Mouse (Mus musculus): Measurements from ENCODE around the gene Ppp1r21. TPM values are rescaled to one million over a fixed set of nuclear protein-coding genes. Genes with fewer than 3 reads are reported as not detected.

Ppp1r21 gene
- polyA plus RNA-seq, 1 experiment: 31.2 TPM

DNA sequence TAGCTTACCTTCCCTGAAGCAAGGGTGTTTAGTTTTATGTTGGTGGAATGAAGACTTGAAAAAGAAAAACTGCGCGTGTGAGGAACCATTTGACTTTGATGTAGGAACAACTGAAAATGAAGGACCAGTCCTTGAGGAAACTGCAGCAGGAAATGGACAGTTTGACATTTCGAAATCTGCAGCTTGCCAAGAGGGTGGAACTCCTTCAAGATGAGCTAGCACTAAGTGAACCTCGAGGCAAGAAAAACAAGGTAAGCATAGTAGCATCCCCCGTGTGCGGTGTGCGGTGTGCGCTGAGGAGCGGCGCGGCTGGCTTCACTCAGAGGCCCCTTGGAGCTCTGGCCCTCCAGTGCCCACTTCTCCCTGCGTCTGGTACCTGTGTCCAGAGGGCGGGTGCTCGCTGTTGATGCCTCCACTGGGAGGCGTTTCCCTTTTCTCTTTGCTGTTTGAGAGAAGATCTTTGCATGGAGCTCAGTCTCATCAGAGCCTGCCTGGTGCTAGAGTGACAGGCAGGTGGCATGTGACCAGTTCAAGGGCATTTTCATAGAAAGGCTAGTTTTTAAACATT, 15.4 kb downstream of the Ppp1r21 start:
- no peaks in the 10 kb centered on the region for H3K4me1 ChIP-seq (ENCODE audit: control insufficient read depth, insufficient read depth, low read length)
- 69% methylated on average over 15 of the region's 15 CpGs for WGBS
- no peak for DNase-seq
- no peak overlapping the region for H3K4me3 ChIP-seq (replicated peaks; ENCODE audit: extremely low read depth, low read depth, low read length)
- no peak for TF ChIP-seq POLR2A (IDR thresholded peaks at IDR 0.05; ENCODE audit: borderline replicate concordance, extremely low read depth, low read depth, low read length)
- TF ChIP-seq CTCF (IDR thresholded peaks at IDR 0.05; ENCODE audit: insufficient read depth, low read length): no peak

DNA sequence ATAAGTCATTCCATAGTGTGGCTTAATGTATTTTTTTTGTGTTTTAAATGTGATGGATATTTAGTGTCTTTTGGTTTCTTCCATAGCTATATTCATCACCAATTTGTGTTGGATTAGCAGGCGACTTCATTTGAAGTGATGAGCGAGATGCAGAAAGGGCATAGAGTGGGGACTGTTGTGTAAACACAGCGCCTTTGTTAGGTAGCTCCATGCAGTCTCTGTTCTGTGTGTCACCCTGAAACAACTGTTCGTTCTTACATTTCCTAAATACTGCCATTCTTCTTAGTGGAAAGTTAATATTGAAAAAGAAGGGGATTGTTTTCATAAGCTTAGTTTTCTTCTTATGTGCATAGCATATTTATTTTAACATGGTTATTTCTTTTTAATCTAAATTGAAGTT, 16.8 kb downstream of the Ppp1r21 start:
- DNase-seq: no peak
- Histone ChIP-seq H3K4me3 (replicated peaks; ENCODE audit: extremely low read depth, low read depth, low read length) (no peak overlapping the region), H3K4me1 (ENCODE audit: control insufficient read depth, insufficient read depth, low read length) (no peaks in the 10 kb centered on the region; the same call in 1 of the 2 replicates)
- TF ChIP-seq CTCF (IDR thresholded peaks at IDR 0.05; ENCODE audit: insufficient read depth, low read length) (no peak), POLR2A (IDR thresholded peaks at IDR 0.05; ENCODE audit: borderline replicate concordance, extremely low read depth, low read depth, low read length) (no peak)
- 92% methylated on average over 4 of the region's 4 CpGs for WGBS

DNA sequence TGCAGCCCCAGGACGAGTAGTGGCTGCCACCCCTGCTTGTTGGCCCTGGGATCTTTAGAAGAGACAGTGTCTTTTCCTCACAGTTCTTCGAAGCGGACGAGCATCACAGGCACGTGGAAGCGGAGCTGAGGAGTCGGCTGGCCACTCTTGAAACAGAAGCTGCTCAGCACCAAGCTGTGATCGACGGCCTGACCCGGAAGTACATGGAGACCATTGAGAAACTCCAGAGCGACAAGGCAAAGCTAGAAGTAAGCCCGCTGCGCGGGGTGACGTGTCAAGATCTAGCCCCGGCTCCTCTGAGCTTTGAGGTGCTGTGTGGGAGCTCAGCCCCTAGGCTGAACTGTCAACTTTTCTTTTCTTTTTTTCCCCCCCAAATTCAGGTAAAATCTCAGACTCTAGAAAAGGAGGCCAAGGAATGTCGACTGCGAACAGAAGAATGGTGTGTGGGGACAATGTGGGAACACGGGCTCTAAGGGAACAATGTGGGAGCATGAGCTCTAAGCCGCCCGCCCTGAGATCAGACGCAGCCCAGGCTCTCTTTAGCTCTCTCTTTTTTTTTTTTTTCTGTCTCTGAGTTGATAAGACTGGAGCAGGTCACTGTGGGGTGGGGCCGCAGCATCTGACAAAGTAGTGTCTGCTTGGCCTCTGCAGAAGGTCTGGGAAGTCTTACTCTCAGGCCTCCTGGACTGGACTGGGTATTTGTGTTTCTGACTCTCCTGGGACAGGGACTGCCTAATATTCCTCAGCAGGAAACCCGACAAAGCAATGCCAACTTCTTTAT, 19.7 kb downstream of the Ppp1r21 start:
- no peak overlapping the region for H3K4me3 ChIP-seq (replicated peaks; ENCODE audit: extremely low read depth, low read depth, low read length)
- H3K4me1 ChIP-seq (ENCODE audit: control insufficient read depth, insufficient read depth, low read length): no peaks in the 10 kb centered on the region; the same call in 1 of the 2 replicates
- 85% methylated on average over 24 of the region's 24 CpGs for WGBS
- TF ChIP-seq CTCF (IDR thresholded peaks at IDR 0.05; ENCODE audit: insufficient read depth, low read length): no peak
- TF ChIP-seq POLR2A (IDR thresholded peaks at IDR 0.05; ENCODE audit: borderline replicate concordance, extremely low read depth, low read depth, low read length): no peak
- DNase-seq: no peak

DNA sequence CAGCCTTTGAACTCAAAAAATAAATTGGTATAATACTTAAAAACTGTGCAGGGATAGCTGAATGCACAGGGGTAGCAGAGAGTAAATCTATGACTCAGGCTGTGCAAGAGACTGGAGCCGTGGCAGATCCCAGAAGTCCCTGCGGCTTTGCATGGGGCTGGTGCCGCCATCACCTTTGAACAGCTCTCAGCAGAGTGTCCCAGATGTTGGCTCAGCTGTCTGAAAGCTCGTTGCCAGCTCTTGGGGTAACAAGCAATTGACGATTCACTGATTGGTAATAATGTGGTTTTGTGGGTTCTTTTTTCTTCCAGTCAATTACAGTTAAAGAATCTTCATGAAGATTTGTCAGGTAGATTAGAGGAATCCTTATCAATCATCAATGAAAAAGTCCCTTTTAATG, 20.4 kb downstream of the Ppp1r21 start:
- no peak for TF ChIP-seq CTCF (IDR thresholded peaks at IDR 0.05; ENCODE audit: insufficient read depth, low read length)
- no peak for TF ChIP-seq POLR2A (IDR thresholded peaks at IDR 0.05; ENCODE audit: borderline replicate concordance, extremely low read depth, low read depth, low read length)
- WGBS: 78% methylated on average over 5 of the region's 5 CpGs
- H3K4me1 ChIP-seq (ENCODE audit: control insufficient read depth, insufficient read depth, low read length): no peaks in the 10 kb centered on the region; the same call in 1 of the 2 replicates
- DNase-seq: no peak
- no peak overlapping the region for H3K4me3 ChIP-seq (replicated peaks; ENCODE audit: extremely low read depth, low read depth, low read length)

DNA sequence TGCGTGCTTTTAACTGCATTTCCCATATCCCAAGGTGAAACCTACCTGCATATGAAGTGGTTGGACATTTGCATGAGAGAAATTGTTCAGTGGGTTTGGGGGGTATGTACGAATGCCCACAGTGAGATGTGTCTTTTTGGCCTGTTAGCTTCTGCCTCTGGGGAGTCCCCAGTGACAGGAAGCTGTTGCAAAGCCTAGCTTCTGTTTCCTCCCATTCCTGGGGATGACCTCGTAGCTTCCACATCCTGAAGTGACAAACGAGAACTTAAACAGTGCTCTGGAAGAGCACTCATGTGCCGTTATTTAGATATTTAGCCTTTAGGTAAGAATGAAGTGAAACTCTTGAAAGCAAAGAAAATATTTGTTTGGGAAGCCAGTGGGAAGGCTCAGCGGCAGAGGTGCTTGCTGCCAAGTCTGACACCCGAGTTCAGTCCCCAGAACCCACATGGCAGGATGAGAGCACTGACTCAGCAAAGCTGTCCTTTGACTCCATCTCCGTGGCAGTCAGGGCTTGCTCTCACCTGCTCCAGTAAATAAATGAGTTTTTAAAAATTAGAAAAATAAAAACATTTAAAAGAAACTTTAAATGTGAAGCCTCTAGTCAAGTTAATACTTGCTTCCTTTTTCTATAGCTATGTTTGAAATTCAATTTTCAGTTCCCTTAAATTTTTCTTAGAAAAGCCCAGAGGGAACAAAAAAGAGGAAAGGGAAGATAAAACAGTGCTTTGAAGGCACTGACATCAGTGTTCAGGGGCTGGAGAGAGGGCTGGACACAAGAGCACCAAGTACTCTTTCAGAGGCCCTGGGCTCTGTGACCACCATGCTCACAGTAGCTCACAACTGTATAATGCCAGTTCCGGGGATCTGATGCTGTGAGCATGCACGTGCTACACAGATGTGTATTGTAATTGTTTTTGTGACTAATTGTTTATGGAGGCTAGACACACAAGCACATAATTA, 21.3 kb downstream of the Ppp1r21 start:
- no peaks in the 10 kb centered on the region; the same call in 1 of the 2 replicates for H3K4me1 ChIP-seq (ENCODE audit: control insufficient read depth, insufficient read depth, low read length)
- 34% methylated on average over 10 of the region's 10 CpGs for WGBS
- H3K4me3 ChIP-seq (replicated peaks; ENCODE audit: extremely low read depth, low read depth, low read length): no peak overlapping the region
- no peak for TF ChIP-seq POLR2A (IDR thresholded peaks at IDR 0.05; ENCODE audit: borderline replicate concordance, extremely low read depth, low read depth, low read length)
- TF ChIP-seq CTCF (IDR thresholded peaks at IDR 0.05; ENCODE audit: insufficient read depth, low read length): no peak
- no peak for DNase-seq

DNA sequence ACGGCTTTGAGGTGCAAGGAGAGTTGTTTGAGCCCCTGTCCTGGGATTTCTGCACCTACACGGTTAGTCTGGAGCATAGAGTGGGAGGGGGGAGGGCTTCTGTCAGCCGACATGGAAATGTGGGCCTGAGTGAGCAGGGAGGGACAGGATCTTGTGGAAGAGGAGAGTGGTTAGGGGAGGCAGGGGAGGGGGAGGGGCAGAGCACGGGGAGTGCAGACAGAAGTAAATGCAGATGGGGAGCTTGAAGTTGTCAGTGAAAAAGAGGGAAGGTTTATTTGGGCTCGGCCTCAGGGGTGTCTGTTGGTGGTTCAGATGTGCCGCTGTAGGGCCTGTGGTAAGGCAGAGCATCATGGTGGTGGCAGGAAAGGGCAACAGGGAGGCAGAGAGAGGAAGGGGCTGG, 22.6 kb downstream of the Ppp1r21 start:
- DNase-seq: no peak
- no peak for TF ChIP-seq POLR2A (IDR thresholded peaks at IDR 0.05; ENCODE audit: borderline replicate concordance, extremely low read depth, low read depth, low read length)
- no peak for TF ChIP-seq CTCF (IDR thresholded peaks at IDR 0.05; ENCODE audit: insufficient read depth, low read length)
- Histone ChIP-seq H3K4me3 (replicated peaks; ENCODE audit: extremely low read depth, low read depth, low read length) (no peak overlapping the region), H3K4me1 (ENCODE audit: control insufficient read depth, insufficient read depth, low read length) (no peaks in the 10 kb centered on the region; the same call in 1 of the 2 replicates)
- WGBS: 56% methylated on average over 6 of the region's 6 CpGs

DNA sequence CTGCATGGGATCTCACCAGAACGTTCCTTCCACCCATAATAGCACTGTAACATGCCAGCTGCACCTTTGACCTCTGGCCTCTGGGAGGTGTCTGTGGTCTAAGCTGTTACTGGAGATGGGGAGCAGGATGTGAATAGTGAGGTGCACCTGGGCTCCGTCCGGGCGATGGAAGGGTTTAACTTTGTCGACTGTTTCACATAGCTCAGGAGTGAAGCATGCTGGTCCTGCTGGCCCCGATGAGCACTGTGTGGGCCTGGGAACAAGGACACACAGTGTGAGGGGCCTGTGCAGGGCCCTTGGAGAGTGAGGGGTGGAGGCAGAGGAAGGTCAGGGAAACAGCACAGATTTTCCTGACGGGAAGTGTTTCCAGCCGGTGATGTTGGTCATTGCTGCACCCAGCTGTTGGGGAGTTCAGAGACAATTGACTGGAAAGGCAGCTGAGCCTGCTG, 23.1 kb downstream of the Ppp1r21 start:
- Histone ChIP-seq H3K4me1 (ENCODE audit: control insufficient read depth, insufficient read depth, low read length) (no peaks in the 10 kb centered on the region; the same call in 1 of the 2 replicates), H3K4me3 (replicated peaks; ENCODE audit: extremely low read depth, low read depth, low read length) (no peak overlapping the region)
- TF ChIP-seq POLR2A (IDR thresholded peaks at IDR 0.05; ENCODE audit: borderline replicate concordance, extremely low read depth, low read depth, low read length) (no peak), CTCF (IDR thresholded peaks at IDR 0.05; ENCODE audit: insufficient read depth, low read length) (no peak)
- WGBS: 45% methylated on average over 8 of the region's 8 CpGs
- no peak for DNase-seq

DNA sequence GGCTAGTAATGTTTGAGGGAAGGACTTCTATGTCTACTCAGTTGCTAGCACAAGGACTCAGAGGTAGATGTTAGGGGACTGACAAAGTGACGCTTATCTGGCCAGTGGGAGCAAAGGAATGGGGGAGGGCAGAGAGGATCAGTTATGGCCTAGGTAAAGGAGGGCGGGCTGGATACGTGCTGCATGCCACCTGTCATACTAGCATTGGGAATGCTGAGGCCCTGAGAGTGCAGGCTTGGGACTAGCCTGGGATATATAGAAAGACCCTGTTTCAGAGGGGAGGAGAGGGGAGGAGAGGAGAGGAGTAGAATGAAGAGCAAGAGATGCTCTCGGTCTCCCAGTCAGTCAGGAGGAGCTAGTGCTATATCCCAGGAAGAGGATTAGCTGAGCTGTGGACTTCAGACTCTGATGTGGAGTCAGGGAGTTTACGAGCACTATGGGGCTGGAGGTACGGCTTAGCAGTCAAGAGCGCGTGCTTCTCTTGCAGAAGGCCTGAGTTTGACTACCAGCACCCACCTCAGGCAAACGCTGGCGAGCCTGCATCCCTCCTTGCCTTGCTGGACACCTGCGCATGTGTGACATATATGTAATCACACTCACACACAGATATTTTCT, 23.7 kb downstream of the Ppp1r21 start:
- WGBS: 92% methylated on average over 11 of the region's 11 CpGs
- H3K4me1 ChIP-seq (ENCODE audit: control insufficient read depth, insufficient read depth, low read length): no peaks in the 10 kb centered on the region; the same call in 1 of the 2 replicates
- DNase-seq: no peak

DNA sequence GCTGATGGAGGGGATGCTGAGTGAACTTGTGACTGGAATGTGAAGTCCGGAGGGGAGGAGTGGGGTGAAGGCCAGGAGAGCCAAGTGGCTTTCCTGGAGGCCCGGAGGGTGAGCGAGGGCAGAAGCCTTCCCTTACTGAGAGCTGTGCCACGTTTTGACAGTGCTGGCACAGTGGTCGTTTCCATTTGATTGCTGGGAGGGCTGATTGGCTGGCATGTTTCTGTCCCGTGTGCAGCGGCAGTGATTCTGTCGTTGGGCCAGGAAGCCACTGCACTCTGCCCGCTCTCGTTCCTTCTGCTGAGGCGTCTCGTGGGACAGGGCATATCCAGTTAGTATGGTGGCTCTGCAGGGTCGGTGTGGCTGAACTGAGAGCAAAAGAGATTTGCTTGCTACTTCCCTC, 26.3 kb downstream of the Ppp1r21 start:
- Histone ChIP-seq H3K4me3 (replicated peaks; ENCODE audit: extremely low read depth, low read depth, low read length) (no peak overlapping the region), H3K4me1 (ENCODE audit: control insufficient read depth, insufficient read depth, low read length) (no peaks in the 10 kb centered on the region)
- DNase-seq: no peak
- TF ChIP-seq POLR2A (IDR thresholded peaks at IDR 0.05; ENCODE audit: borderline replicate concordance, extremely low read depth, low read depth, low read length) (no peak), CTCF (IDR thresholded peaks at IDR 0.05; ENCODE audit: insufficient read depth, low read length) (no peak)
- WGBS: 69% methylated on average over 13 of the region's 13 CpGs

More for the DNA sequence above, 23.7 kb downstream of the Ppp1r21 start:
- TF ChIP-seq CTCF (IDR thresholded peaks at IDR 0.05; ENCODE audit: insufficient read depth, low read length): no peak
- TF ChIP-seq POLR2A (IDR thresholded peaks at IDR 0.05; ENCODE audit: borderline replicate concordance, extremely low read depth, low read depth, low read length): no peak
- H3K4me3 ChIP-seq (replicated peaks; ENCODE audit: extremely low read depth, low read depth, low read length): no peak overlapping the region
